Mouse (Mus musculus) E14TG2a.4 (cell line): ENCODE results near the gene Spop.

Experiments used
- CTCF ChIP-seq: conservative IDR thresholded peaks from 2 replicates; pipeline ENCODE4 v1.5.1; 2014; ENCODE audit warnings: low read length
- POU5F1 ChIP-seq: IDR thresholded peaks from 2 replicates; pipeline ENCODE4 v1.6.1; 2014; ENCODE audit warnings: low read length, borderline replicate concordance

- TF ChIP-seq CTCF (peak; percentile 43), POU5F1 (no peak)
Measured at GRCm38 (mm10) chr11:95497921-95498320, 84.0 kb downstream of the Spop start.
